Mouse (Mus musculus): ENCODE results near the gene Rassf5.

Gene Rassf5
- long read RNA-seq, experiment 1, partial matches to known transcripts, result 0 of 5 reads
- long read RNA-seq, experiment 1, other reads (novel, unspliced or antisense), result 2 of 5 reads
- long read RNA-seq, experiment 2, partial matches to known transcripts, result 0 of 3 reads
- long read RNA-seq, experiment 2, other reads (novel, unspliced or antisense), result 1 of 3 reads

DNA sequence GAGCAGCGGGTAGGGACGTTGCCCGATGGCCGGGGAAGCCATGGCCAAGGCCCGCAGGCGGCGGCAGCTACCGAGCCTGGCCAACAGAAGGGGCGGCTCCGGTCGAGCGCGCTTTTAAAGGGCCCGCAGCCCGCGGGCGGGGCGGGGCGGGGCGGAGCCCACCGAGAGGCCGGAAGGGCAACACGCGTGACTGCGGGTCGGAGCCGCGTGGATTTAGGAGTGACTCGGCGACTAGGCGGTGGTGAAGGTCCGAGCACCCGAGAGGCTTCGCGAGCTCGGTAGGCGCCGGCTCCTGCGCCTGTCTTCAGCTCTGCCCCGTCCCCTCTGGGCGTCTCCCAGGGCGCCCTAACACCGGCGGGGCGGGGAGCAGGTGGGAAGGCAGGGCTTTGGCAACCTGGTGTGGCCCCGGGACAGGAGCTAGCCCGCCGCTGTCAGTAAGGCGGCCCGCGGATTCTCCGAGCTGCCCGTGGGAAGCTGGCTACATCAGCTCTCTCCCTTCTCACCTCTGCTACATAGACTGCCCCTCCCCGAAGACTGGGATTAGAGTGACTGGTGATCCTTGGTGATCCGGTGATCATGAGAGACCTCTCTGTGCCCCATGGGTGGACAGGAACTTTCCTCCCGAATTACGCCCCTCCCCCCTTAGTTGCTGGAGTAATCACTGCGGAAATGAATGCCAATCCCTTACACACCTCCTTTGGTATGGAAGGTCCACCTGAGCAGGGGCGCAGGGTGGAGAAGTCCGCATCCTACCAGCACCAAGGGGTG lies at the start of gene Rassf5:
Rassf5 (minus strand) TSS at position 170 of the 768 bp plus-strand sequence.
- intact Hi-C loops (cut with DNase I), result loop anchor here (5.0 kb wide), 2 partner anchors 38 to 128 kb away; no protein-coding TSS in a partner anchor

DNA sequence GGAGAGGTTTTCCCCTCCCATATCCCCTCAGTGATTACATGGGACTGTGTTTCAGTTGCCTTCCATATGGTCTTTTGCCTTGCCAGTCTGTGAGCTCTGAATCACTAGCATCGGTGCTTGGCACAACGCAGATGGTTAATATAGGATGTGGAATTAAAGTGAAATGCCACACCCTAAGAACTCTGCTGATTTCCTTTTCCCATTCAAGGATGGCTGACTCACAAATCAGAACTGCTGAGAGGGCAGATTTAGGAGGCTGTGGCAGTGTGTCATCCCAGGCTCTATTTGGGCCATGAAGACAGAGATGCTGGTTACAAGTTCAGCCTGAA lies 48.8 kb upstream of the Rassf5 start:
- intact Hi-C loops (cut with DNase I), result no loop called here

DNA sequence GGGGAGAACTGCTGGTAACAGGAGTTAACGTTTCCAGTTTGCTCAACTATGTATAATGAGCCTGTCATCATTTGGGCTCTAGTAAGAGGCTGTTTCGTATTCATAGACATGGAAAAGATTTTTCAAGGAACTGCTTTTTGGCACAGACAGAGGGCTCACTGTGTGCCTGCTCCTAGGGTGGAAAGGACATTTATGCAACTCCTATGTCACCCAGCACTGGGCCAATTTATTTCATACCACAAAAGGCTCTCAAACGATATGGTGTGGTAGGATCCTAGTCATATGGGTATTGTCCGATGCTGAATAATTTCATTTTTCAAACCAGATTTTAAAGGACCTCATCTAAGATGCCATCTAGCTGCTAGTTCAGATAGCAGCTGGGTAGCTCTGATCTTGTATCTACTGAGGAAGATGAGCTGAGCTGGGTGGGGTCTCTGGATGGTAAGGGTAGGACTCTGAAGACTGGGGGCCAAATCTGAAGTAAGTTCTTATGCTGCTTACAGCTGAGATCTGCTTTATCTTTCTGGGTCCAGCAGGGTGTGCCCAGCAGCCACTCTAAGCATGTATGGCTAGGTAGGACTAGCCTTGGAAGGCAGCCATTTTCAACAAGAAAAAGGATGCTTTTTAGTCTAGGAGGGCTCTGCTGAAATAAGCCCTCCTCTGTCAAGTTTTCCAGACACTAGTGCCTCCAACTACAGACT lies 48.3 kb upstream of the Rassf5 start:
- intact Hi-C loops (cut with DNase I), result no loop called here

DNA sequence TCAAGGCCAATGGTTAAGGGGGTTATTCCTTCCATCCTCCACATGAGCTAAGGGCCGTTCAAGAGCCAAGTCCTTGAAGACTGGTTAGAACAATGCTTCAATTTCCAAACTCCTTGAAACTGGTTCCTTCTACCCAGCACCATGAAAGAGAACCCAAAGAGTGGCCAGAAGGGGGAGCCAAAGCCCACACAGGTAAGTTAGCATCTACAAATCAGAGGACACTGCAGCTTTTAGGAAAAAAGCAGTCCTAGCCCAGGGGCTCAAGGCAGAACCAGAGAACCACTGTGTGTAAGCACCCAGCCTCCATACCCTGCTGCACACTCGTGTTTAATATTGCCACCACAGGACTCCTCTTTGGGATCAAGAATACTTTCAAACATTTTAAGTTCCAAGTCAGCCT lies 45.6 kb upstream of the Rassf5 start:
- intact Hi-C loops (cut with DNase I), result loop anchor here (1.0 kb wide), 1 partner anchor 265 kb away; no protein-coding TSS in a partner anchor

DNA sequence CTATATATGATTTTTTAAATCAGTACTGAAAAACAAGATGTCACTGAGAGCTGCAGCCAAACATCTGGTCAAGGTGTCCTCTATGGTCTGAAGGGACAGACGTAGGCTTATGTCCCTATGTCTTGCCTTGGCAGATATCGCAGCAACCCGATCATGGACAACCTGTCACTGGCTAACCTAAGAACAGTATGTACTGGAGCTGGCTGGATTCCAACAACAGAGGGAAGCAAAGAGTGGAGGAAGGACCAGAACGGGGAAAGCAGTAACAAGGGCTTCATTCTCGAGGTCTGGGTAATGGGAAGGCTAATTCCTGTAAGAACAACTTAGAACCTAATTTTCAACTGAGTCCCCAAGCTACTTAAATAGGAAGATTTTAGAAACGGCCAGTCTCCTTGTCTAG lies 43.9 kb upstream of the Rassf5 start:
- intact Hi-C loops (cut with DNase I), result no loop called here

DNA sequence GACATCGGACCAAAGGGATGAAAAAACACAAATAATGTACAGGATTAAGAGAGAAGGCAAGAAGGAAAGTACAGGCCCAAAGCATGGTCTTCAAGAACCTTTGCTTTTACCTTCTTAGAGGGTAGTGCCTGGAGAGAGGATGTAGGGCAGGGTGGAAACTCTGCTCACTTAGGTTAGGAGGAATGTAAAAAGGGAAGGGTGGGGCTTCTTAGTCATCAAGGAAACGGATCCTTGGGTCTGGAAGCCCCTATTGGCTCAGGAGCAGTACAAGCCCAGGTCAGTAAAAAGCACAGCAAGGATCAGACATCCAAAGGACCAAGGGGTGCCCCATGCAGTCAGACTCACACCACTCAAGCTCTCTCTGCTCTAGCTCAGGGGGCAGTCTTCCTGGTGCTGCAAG lies 42.2 kb upstream of the Rassf5 start:
- intact Hi-C loops (cut with DNase I), result no loop called here

DNA sequence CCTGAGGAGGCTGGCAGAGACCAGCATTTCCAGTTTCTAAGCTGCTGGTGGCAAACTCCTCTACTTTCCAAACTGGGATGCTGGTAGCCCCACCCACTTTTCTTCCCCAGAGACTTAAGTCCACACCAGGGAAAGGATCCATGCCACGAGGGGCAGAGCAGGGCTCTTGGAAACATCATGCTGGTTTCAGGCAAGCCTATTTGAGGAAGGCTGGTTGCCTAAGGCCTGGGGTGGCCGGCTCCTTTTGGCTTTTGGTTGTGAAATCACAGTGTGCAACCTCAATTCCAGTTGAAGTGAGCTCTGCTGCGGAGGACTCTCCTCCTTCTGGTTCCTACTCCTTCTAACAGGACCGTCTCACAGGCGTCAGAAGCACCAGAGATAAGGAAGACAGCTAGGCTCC lies 41.7 kb upstream of the Rassf5 start:
- intact Hi-C loops (cut with DNase I), result no loop called here

DNA sequence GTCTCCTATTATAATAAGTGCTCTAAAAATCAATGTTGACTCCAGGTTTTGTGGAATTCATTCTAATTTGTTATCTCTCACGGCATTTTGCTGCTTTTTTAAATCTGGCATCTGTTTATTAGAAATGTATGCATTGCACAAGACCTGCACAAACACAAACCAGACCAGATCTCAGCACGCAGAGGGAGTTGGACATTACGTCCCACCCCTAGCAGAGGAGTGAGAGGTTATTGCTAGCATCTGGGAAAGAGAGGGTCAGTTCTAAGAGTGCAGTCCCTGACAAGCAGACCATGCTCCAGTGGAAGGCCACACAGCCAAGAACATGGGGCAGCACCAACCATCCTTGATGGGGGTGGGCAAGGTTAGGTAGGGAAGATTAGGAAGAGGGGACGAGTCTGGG lies 39.6 kb upstream of the Rassf5 start:
- intact Hi-C loops (cut with DNase I), result no loop called here

DNA sequence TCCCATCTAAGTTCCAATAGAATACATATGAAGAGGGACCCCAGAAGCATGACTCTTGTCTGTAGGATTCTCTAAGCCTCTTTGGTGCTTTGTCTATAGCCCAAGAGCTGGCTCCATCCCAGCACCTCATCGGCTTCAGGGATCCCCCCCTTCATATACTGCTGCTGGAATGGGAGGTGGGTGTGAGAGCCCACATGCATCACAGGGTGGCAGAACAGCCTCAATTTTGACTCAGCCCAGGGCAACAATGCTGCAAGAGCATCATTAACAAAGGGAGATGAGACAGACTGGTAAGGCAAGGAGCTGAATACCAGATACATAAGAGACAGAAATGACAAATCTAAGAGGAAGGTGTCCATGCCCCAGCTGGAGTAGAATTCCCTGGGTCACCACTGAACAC lies 39.1 kb upstream of the Rassf5 start:
- intact Hi-C loops (cut with DNase I), result no loop called here

DNA sequence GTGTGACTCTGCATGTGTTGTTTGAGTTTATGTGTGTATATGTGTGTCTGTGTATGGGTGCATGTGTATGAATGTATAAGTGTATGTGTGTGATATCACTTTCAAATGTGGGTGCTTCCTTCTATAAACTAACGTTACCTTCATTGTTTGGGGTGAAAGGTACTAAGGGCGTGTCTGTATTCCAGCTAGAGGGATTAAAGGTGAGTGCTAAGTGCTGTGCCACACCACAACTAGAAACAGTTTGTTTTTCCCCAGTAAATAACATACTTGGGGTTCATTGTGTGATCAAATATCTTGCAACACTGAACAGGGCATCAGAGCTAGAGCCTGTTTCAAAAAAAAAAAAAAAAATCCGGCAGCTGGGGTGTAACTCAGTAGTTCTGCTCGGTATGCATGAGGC lies 36.7 kb upstream of the Rassf5 start:
- intact Hi-C loops (cut with DNase I), result no loop called here

DNA sequence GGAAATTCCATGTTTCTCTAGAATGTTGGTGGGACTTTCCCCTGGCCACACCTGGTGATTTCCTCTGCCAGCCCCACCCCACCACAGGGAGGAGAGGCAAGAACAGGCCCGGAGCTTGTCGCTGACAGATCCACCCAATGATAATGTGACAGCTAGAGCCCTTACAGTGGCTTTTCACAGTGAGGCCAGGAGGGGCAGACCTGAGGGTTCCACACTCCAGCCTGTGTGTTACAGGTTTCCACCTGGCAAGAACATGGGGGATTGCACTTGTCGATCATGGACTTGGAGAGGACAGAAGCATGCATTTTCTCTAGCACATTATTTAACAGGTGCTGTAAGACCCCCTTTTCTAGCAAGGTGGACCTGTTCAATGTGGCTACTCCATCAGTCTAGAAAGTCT lies 35.2 kb upstream of the Rassf5 start:
- intact Hi-C loops (cut with DNase I), result no loop called here

DNA sequence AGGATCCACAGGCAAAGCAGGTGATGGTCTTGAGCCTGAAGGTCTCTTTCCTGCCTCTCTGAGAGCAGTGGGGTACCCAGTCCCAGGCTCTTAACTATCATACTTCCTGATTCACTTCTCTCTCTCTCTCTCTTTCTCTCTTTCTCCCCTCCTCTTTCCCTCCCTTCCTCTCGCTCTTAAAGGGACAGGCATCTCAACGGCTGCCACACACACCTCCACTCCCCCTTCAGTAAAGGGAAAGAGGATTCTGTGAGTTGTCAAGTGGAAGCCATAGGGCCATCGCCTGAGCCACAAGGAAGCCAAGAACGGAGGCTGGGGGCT lies 34.4 kb upstream of the Rassf5 start, which contains the start of gene Ikbke:
Ikbke (minus strand) TSS at position 151 of the 321 bp plus-strand sequence.
- intact Hi-C loops (cut with DNase I), result no loop called here

DNA sequence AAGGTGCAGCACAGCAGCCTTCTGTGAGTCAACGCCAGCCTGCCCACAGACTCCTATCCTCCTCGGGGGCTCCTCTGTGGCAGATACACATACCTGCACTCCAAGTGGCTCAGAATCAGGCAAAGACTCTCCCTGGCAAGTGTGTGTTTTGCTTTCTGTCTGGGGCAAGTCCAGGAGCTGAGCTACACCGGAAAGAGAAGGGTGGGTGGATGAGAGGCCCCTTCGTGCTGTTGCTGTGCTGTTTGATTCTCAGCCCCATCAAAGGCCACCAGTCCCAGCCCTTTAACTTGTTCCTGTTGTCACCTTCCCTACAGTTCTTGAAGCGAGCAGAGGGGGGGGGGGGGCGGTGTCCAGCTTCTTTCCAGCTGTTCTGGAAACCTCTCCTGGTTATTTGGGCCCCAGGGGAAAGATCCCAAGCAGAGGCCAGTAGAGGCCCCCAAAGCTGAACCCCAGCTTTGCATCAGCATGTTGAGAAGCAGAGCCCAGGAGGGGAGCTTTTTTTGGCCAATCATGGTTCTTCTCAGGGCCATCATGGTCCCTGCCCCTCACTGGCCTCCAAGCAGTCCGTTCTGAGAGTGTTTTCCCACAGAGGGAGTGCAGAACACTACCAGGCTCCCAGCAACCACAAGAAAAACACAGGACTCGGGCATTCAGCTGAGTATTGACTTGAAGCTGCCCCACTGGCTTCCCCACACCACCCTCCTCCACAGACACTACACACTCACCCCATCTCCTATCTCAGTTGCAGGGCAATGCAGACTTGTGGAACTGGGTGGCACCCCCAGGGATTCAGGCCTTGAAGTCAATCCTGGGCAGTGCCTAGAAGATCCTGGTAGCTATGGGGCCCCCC lies 33.8 kb upstream of the Rassf5 start:
- intact Hi-C loops (cut with DNase I), result no loop called here

DNA sequence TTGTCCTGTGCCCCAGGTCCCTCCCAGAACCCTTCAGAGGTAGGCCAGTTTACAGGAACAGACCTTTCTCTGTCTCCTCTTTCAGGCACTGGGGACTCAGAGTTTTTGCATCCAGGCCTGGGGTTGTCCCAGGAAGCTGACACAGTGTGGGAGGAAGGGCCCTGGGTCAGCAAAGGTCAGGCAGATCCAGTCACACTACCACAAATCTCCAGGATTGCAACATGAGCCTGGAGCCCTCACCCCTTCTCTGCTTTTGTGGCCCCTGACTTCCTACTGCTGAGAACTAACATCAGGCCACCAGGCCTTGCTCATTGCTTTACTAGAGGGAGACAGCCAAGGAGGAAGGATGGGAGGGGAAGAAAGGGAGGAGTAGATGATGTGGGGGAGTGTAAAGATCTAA lies 31.8 kb upstream of the Rassf5 start:
- intact Hi-C loops (cut with DNase I), result no loop called here

DNA sequence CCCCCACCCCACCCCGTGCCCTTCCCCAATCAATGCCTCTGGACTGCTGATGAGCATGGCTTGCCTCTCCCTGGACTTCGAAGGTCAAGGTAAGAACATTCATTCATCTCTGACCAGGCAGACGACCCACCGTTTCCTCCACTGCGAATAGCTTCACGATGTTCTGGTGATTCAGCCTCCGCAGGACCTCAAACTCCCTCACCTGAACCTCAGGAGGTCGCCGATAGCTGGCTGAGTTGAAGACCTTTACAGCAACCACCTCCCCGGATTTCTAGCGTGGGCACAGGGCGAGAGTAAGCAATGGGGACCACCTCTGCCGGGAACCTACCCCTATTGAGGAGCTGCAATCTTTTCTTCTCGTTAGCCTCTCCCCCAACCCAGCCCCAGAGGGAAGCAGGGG lies 30.5 kb upstream of the Rassf5 start:
- intact Hi-C loops (cut with DNase I), result no loop called here

DNA sequence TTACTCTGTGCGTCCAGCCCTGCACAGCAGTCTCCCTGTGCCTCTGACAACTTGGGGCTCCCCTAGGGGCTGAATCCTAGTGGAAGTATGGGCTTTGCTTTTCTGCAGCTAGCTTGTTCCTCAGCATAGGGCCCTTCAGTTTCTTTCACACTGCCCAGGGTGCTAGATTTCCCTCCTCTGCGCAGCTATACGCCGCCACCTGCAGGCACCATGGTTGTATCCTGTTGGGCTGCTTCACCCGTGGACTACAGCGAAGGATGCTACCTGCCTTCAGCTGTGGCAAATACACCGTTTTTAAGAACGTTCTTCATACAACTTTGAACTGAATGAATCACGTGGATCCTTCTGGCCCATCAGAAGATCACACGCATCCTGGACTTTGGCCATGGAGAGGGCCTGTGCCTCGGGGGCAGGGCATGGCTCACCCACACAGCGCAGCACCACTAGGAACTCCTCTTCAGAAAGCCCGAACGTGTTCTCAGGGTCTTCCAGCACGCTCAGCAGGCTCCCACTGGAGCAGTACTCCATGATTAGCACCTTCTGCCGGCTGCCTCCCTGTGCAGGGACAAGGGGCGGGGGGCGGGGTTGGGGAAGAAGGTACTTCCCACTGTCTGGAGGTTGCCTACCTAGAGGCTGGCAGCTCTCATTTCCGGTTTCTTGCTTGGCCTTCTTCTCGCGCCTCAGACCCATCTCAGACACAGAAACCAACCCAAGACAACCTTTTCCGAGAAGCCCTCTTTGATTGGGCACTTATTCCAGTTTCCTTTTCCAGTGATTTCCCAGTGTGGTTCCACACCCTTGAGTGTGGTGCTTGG lies 29.9 kb upstream of the Rassf5 start:
- intact Hi-C loops (cut with DNase I), result loop anchor here (5.0 kb wide), 1 partner anchor 398 kb away; no protein-coding TSS in a partner anchor

DNA sequence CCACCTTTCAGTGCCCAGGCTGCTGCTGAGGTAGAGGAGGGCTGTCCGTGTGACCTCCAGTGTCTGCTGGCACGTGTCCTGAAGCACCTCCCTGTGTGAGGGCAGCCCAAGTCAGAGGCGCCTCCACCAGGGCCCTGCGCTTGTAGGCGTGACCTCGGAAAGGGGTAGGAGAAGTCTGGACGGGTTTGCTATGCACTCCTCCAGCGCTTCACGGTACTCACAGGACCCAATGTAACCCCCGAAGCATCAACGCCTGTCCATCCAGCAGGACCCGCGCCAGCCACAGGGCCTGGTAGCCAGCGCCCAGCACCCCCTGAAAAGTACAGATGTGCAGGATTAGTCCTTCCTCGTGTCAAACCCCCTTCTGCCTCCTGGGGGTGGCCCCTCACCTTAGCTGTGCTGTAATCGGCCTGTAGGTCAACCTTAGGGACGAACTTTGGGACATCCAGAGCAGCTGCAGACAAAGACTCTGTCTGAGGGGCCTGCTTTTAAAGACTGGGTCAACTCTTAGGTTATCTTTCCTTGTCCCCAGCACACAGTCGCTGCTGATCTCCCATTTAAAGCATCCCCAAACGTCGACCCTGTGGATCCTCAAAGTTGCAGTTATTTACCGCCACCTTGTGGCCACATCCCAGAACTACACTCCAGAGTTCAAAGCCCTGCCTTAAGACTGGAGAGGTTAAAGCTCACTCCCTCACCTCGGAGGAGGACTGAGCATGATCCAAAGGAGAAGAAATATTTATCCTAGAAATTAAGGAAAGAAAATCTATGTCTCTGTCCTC lies 24.9 kb upstream of the Rassf5 start:
- intact Hi-C loops (cut with DNase I), result loop anchor here (5.0 kb wide), 1 partner anchor 393 kb away; no protein-coding TSS in a partner anchor

DNA sequence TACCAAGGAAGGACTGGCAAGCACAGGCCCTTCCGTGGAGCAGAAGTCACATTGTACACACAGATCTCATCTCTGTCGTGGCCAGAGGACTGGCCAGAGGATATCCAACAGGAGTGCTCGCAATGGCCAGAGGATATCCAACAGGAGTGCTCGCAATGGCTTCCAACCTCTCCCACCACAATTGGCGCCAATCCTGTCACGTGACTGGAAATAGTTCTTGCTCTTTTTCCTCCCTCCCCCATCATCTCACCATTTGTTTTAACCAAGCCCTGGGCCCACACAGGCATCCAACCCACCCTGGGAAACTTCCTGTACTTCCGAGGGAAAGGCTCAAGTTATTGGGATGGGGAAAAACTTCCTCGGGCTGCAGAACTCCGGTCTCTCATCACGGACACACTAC lies 23.7 kb upstream of the Rassf5 start:
- intact Hi-C loops (cut with DNase I), result no loop called here

DNA sequence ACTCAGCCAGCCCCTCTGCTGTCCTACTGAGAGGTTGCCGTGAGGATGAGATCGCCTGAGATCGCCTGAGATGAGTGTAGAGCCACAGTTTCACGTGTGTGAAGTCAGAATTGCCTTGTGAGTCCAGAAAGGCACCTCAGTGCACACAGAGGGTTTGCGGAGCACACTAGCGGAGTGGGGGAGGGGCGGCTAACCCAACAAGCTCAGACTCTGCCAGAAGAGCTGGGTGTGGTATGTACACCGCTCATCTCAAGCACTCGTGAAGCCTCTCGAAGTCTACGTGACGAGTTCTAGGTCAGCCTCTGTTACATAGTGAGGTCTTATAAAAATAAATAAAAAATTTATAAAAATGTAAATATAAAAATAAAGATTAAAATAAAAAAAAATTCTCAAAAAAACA lies 18.8 kb upstream of the Rassf5 start:
- intact Hi-C loops (cut with DNase I), result loop anchor here (5.0 kb wide), 1 partner anchor 147 kb away; no protein-coding TSS in a partner anchor

DNA sequence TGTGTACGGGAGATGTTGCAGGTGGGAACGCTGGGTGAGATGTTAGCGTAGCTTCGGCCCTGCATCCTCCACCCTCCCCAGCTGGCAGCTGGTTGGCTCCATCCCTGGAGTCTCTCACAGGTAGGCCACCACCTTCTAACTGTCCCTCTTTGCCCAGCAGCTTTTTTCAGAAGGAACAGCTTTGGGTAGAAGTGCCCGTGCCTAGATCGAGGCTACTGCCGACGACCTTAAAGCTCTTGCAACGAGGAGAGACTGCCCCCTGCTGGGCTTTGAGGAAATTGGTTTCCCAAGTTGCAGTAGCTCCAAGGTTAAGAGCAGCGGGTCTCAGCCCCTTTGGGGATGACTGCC lies 15.2 kb upstream of the Rassf5 start:
- intact Hi-C loops (cut with DNase I), result loop anchor here (5.0 kb wide), 1 partner anchor 143 kb away; no protein-coding TSS in a partner anchor

Data from adrenal gland (tissue).